ENCODE assay signal across 14 mouse cellular contexts in the genomic region with DNA sequence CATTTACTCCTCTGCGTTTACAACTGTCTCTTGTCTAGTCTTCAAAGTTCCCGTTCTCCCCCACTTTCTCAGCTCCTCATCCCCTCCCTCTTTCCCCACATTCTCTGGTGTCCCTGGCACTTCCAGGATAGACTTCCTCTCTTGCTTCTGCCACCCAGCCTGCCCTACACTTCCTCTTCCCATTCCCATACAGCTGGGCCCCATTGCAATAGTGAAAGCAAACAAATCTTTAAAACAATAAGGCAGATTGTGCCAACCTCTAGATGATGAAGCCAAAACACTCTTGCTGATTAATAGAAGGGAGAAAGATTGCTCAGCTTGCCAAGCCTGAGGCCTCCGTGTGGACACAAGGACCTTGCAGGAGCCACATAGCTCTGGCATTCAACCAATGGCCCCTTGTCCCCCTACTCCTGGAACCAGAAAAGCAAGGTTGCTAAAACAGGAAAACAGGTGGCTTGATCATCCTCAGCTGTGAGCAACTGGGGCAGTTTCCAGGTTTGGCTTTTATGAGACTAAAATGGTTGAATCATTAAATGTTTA.
A peak's percentile ranks its signal among the peaks of the same experiment; 100 is the strongest.
DNase-seq lines count a peak whose midpoint lies in the region; ATAC-seq and TF ChIP-seq lines count a peak whose summit lies in the region.
"Had no signal": no experiment of that assay in that cellular context is flagged by ENCODE, and none has a peak within 500 bp of the region (broad histone marks: within the 10 kb centered on the region; RNA-seq: fewer than 3 reads in every experiment).

No protein-coding gene starts in this region.

- no peak for TF ChIP-seq POLR2A in brain, embryonic 14.5 days (IDR thresholded peaks at IDR 0.05; ENCODE audit: borderline replicate concordance, extremely low read depth, insufficient read depth, insufficient read length, poor library complexity, severe bottlenecking)

- no peak for ATAC-seq in forebrain, embryonic 14.5 days
- ATAC-seq: inflammation-experienced regulatory T-cells, adult 6 months had no signal

- TF ChIP-seq CTCF in brain, embryonic 14.5 days (IDR thresholded peaks at IDR 0.05; ENCODE audit: borderline replicate concordance, extremely low read depth, insufficient read depth, insufficient read length) = no peak

- H3K9me3 ChIP-seq in forebrain, embryonic 14.5 days (replicated peaks; ENCODE audit: control insufficient read depth, low read length) = no peaks in the 10 kb centered on the region
- H3K9me3 ChIP-seq: forebrain, embryonic 10.5 days; heart, embryonic 10.5 days; limb, embryonic 13.5 days had no signal

- H3K27ac ChIP-seq in forebrain, embryonic 14.5 days (ENCODE audit: low read depth, low read length) = no peak overlapping the region
- H3K27ac ChIP-seq: forebrain, embryonic 10.5 days; heart, embryonic 10.5 days; limb, embryonic 13.5 days; macrophage had no signal

- peak; percentile 9 for DNase-seq in cerebellum, adult 8-10 months
- no peak for DNase-seq in cerebellum, postnatal 36 days
- peak; percentile 38 for DNase-seq in brain, embryonic 14.5 days (ENCODE audit: low read depth)
- DNase-seq in layer of hippocampus, adult 9-11 months = peak; percentile 8
- DNase-seq in lung, postnatal 10 days = peak; percentile 40
- no peak for DNase-seq in forebrain, embryonic 14.5 days (ENCODE audit: low spot score)
- no peak for DNase-seq in urinary bladder, postnatal 14 days (ENCODE audit: low spot score)
- DNase-seq in left cerebral cortex, postnatal 4 days = no peak
- DNase-seq: adrenal gland, adult 8-10 months had no signal

- intact Hi-C loops in left cerebral cortex, postnatal 4 days (cut with DNase I) = no loop called here

- 75% methylated on average over 3 of the region's 3 CpGs for WGBS in forebrain, embryonic 14.5 days

- 0 out of 2 replicates have a peak, but pooled peaks cover 2% of the 10 kb centered on the region for H3K27me3 ChIP-seq in forebrain, embryonic 14.5 days (replicated peaks; ENCODE audit: control insufficient read depth, insufficient read depth, low read length)

- no peaks in the 10 kb centered on the region for H3K4me1 ChIP-seq in forebrain, embryonic 14.5 days (ENCODE audit: control insufficient read depth, insufficient read depth, low read length)
- H3K4me1 ChIP-seq: heart, embryonic 10.5 days had no signal

- H3K4me2 ChIP-seq in forebrain, embryonic 14.5 days (ENCODE audit: low read length) = no peak overlapping the region
- H3K4me2 ChIP-seq: limb, embryonic 13.5 days had no signal

- no peaks in the 10 kb centered on the region for H3K36me3 ChIP-seq in forebrain, embryonic 14.5 days (ENCODE audit: control insufficient read depth, insufficient read depth, low read length)
- H3K36me3 ChIP-seq: forebrain, embryonic 10.5 days; heart, embryonic 10.5 days; limb, embryonic 13.5 days had no signal

- no peak overlapping the region for H3K9ac ChIP-seq in forebrain, embryonic 14.5 days (ENCODE audit: low read length)
- H3K9ac ChIP-seq: limb, embryonic 13.5 days had no signal

- H3K4me3 ChIP-seq in forebrain, embryonic 14.5 days (ENCODE audit: low read depth, low read length) = no peak overlapping the region
- H3K4me3 ChIP-seq: forebrain, embryonic 10.5 days; heart, embryonic 10.5 days; limb, embryonic 13.5 days had no signal

Comparison
In these comparisons a context has a peak if more than half of its experiments do, and no peak if none do; other contexts are left out.
1. DNase-seq: peak in cerebellum, adult 8-10 months (single experiment), brain, embryonic 14.5 days (single experiment), layer of hippocampus, adult 9-11 months (single experiment) and lung, postnatal 10 days (single experiment); none in cerebellum, postnatal 36 days (0 of 2), forebrain, embryonic 14.5 days (single experiment), urinary bladder, postnatal 14 days (single experiment) and left cerebral cortex, postnatal 4 days (single experiment).